9 mouse cellular contexts compared by ENCODE assay signal in genomic region chr1:181022265-181022664, GRCm38 (mm10). TPM values are rescaled to one million over a fixed set of nuclear protein-coding genes. Genes with fewer than 3 reads are reported as not detected.
A peak's percentile ranks its signal among the peaks of the same experiment; 100 is the strongest.
DNase-seq lines count a peak whose midpoint lies in the region; ATAC-seq and TF ChIP-seq lines count a peak whose summit lies in the region.
"Had no signal": no experiment of that assay in that cellular context is flagged by ENCODE, and none has a peak within 500 bp of the region (broad histone marks: within the 10 kb centered on the region; RNA-seq: fewer than 3 reads in every experiment).

No protein-coding gene starts in this region.

- ATAC-seq in limb, embryonic 14.5 days (ENCODE audit: low FRiP score, low read depth): no peak
- ATAC-seq in neutrophil, adult 5-6 weeks (ENCODE audit: extremely low read depth, insufficient number of reproducible peaks, low FRiP score, poor library complexity, severe bottlenecking): peak; percentile 90

- peak; percentile 66 for TF ChIP-seq CTCF in bone marrow macrophage, adult 2 months (IDR thresholded peaks at IDR 0.05; ENCODE audit: low read depth, low read length)
- peak; percentile 64; the same call in 1 of the 2 replicates for TF ChIP-seq CTCF in embryonic fibroblast, embryonic 13.5 days (IDR thresholded peaks at IDR 0.05; ENCODE audit: borderline replicate concordance, insufficient read depth, low read length)

- H3K4me1 ChIP-seq in bone marrow macrophage, adult 2 months (ENCODE audit: control insufficient read depth, insufficient read depth, low read length): peaks cover 2% of the 10 kb centered on the region; the same call in 1 of the 2 replicates
- peaks cover 2% of the 10 kb centered on the region for H3K4me1 ChIP-seq in embryonic fibroblast, embryonic 13.5 days (ENCODE audit: control insufficient read depth, insufficient read depth, low read length)
- no peaks in the 10 kb centered on the region for H3K4me1 ChIP-seq in limb, embryonic 14.5 days (ENCODE audit: control insufficient read depth, insufficient read depth, low read length)
- H3K4me1 ChIP-seq: heart, embryonic 13.5 days had no signal

- H3K27me3 ChIP-seq in limb, embryonic 14.5 days (ENCODE audit: control insufficient read depth, insufficient read depth, low read length): no peaks in the 10 kb centered on the region

- no peak overlapping the region for H3K4me3 ChIP-seq in bone marrow macrophage, adult 2 months (ENCODE audit: insufficient read depth, low read length)
- no peak overlapping the region for H3K4me3 ChIP-seq in embryonic fibroblast, embryonic 13.5 days (ENCODE audit: insufficient read depth, low read length)
- no peak overlapping the region for H3K4me3 ChIP-seq in limb, embryonic 14.5 days (replicated peaks; ENCODE audit: low read length)
- H3K4me3 ChIP-seq: heart, embryonic 13.5 days had no signal

- no peaks in the 10 kb centered on the region for H3K9me3 ChIP-seq in limb, embryonic 14.5 days (ENCODE audit: control insufficient read depth, low read length)
- H3K9me3 ChIP-seq: heart, embryonic 13.5 days had no signal

- 13% methylated on average over 1 of the region's 1 CpGs for WGBS in limb, embryonic 14.5 days

- no peak overlapping the region for H3K9ac ChIP-seq in limb, embryonic 14.5 days (ENCODE audit: low read depth, low read length, severe bottlenecking)
- H3K9ac ChIP-seq: heart, embryonic 13.5 days had no signal

- H3K4me2 ChIP-seq in limb, embryonic 14.5 days (replicated peaks; ENCODE audit: low read depth, low read length, severe bottlenecking): no peak overlapping the region
- H3K4me2 ChIP-seq: heart, embryonic 13.5 days had no signal

- H3K36me3 ChIP-seq in limb, embryonic 14.5 days (ENCODE audit: control insufficient read depth, insufficient read depth, low read length): no peaks in the 10 kb centered on the region
- H3K36me3 ChIP-seq: heart, embryonic 13.5 days had no signal

- no peak for TF ChIP-seq POLR2A in bone marrow macrophage, adult 2 months (IDR thresholded peaks at IDR 0.05; ENCODE audit: borderline replicate concordance, low read depth, low read length)
- no peak for TF ChIP-seq POLR2A in embryonic fibroblast, embryonic 13.5 days (IDR thresholded peaks at IDR 0.05; ENCODE audit: low read depth, low read length)
- no peak for TF ChIP-seq POLR2A in limb, embryonic 14.5 days (IDR thresholded peaks at IDR 0.05; ENCODE audit: borderline replicate concordance, extremely low read depth, insufficient read depth, insufficient read length)

- no peak overlapping the region for H3K27ac ChIP-seq in bone marrow macrophage, adult 2 months (ENCODE audit: insufficient read depth, low read depth, low read length)
- no peak overlapping the region for H3K27ac ChIP-seq in embryonic fibroblast, embryonic 13.5 days (ENCODE audit: insufficient read depth, low read length)
- H3K27ac ChIP-seq in limb, embryonic 14.5 days (replicated peaks; ENCODE audit: low read depth, low read length): no peak overlapping the region
- H3K27ac ChIP-seq: heart, embryonic 13.5 days had no signal

- DNase-seq in urinary bladder, postnatal 14 days (ENCODE audit: low spot score): peak; percentile 75
- DNase-seq in urinary bladder, postnatal 10 days (ENCODE audit: low spot score): no peak
- peak; percentile 88 for DNase-seq in kidney, adult 9 months
- DNase-seq in limb, embryonic 14.5 days (ENCODE audit: low spot score): peak; percentile 44
- peak; percentile 37 for DNase-seq in yolk sac, embryonic 10.5 days (ENCODE audit: low spot score)

RNA-seq across cellular contexts. Expression of gene Ephx1, which starts 1.6 kb away (rescaled TPM):
- polyA plus RNA-seq in bone marrow macrophage, adult 2 months (2012; ENCODE audit: insufficient read depth, insufficient read length, missing spikeins): 40.7 and 45.8 TPM in 2 replicates
- 156 and 205 TPM in 2 replicates for polyA plus RNA-seq in embryonic fibroblast, embryonic 13.5 days (2011; ENCODE audit: insufficient read length, low read depth, missing spikeins)
- polyA plus RNA-seq in limb, embryonic 14.5 days (2012; rRNA removed): 6.7 TPM in 2 replicates
- 6.8 and 8.1 TPM in 2 replicates for polyA plus RNA-seq in limb, embryonic 14.5 days (2014; fragmentation: Nextera tagmentation; extraction: Ambion mirVana)
- 50.7 and 59.5 TPM in 2 replicates for total RNA-seq in neutrophil, adult 5-6 weeks (2017)

RNA-seq across cellular contexts. Expression of gene 9130409I23Rik, which starts 28.8 kb away (rescaled TPM):
- not detected in 2 replicates for polyA plus RNA-seq in bone marrow macrophage, adult 2 months (2012; ENCODE audit: insufficient read depth, insufficient read length, missing spikeins)
- not detected in 2 replicates for polyA plus RNA-seq in embryonic fibroblast, embryonic 13.5 days (2011; ENCODE audit: insufficient read length, low read depth, missing spikeins)
- polyA plus RNA-seq in limb, embryonic 14.5 days (2012; rRNA removed): not detected in 2 replicates
- not detected in 2 replicates for polyA plus RNA-seq in limb, embryonic 14.5 days (2014; fragmentation: Nextera tagmentation; extraction: Ambion mirVana)
- not detected in 2 replicates for total RNA-seq in neutrophil, adult 5-6 weeks (2017)
- polyA plus RNA-seq: heart, embryonic 13.5 days had no signal
